Mouse (Mus musculus): ENCODE measurements at regions not wholly inside any gene's neighbourhood (a gene's known extent, or its start where the extent isn't known, plus 50 kb on each side); places are given as distances from the start of the nearest gene placed in this dataset.

GRCm38 (mm10) chr13:93243076-93243475, 50.9 kb upstream of the Tent2 start:
- peak; percentile 58 to 85 for DNase-seq

GRCm38 (mm10) chr13:93248711-93249110, 50.7 kb upstream of the Homer1 start:
- DNase-seq, result no peak

Data from spleen, adult 18-20 months (tissue).